Mouse (Mus musculus): ENCODE measurements at regions not wholly inside any gene's neighbourhood (a gene's known extent, or its start where the extent isn't known, plus 50 kb on each side); places are given as distances from the start of the nearest gene placed in this dataset.
"Not testable (repeated sequence)": the region's sequence is repeated elsewhere in the genome, so short reads cannot be mapped to it uniquely, and the experiment has no call there.

- TF ChIP-seq GATA2 (IDR thresholded peaks at IDR 0.05; ENCODE audit: borderline replicate concordance, low read depth, low read length); CTCF (IDR thresholded peaks at IDR 0.05; ENCODE audit: low read depth, low read length); TAL1 (conservative IDR thresholded peaks at IDR 0.05; ENCODE audit: low read depth, low read length); GATA1 (IDR thresholded peaks at IDR 0.05; ENCODE audit: borderline replicate concordance, low read length): not testable (repeated sequence)
These were observed 139.1 kb upstream of the Tacstd2 start for GRCm38 (mm10) chr6:67674717-67675116.

Measured in G1E (cell line).